Mouse (Mus musculus): ENCODE measurements around the gene Rnf135. TPM values are rescaled to one million over a fixed set of nuclear protein-coding genes. Genes with fewer than 3 reads are reported as not detected.
"Not testable (repeated sequence)": the region's sequence is repeated elsewhere in the genome, so short reads cannot be mapped to it uniquely, and the experiment has no call there.

Gene Rnf135
- 1 to 10 TPM; 1.7 to 3.5 TPM for total RNA-seq (2021)
- long read RNA-seq, experiment 1, partial matches to known transcripts = 1 of 5 reads
- long read RNA-seq, experiment 1, other reads (novel, unspliced or antisense) = 1 of 5 reads
- long read RNA-seq, experiment 2, transcript Rnf135-201 (5 exons, 1,984 nt) = major isoform, 6 of 10 reads
- long read RNA-seq, experiment 2, partial matches to known transcripts = 0 of 10 reads
- long read RNA-seq, experiment 2, other reads (novel, unspliced or antisense) = 4 of 10 reads

GRCm38 (mm10) chr11:80183705-80184255 lies at the start of gene Rnf135:
Gene Rnf135, plus strand, starts transcription at chr11:80183851.
- DNase-seq = peak; percentile 94

DNA sequence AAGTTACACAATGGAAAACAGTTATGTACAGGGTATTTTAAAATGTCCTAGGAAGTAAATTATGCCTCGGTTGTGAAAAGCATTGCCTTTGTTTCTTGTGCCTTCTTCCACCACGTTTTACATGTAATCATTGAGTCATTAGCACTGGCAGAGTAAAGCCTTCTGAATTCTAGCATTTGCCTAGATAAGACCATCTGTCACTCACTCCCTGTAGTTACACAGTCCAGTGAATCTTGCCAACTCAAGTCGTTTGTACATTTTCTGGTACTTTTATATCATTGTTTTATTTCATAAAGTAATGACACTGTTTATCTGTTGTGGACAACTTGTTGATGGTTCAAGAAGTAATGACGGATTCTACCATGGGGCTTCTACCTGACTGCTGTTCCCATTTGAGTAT lies 48.9 kb upstream of the Rnf135 start:
- no peak for DNase-seq

- no peak for DNase-seq
Observed at GRCm38 (mm10) chr11:80135954-80136683, 47.5 kb upstream of the Rnf135 start.

- DNase-seq = no peak
Observed at GRCm38 (mm10) chr11:80136786-80137185, 46.9 kb upstream of the Rnf135 start.

DNA sequence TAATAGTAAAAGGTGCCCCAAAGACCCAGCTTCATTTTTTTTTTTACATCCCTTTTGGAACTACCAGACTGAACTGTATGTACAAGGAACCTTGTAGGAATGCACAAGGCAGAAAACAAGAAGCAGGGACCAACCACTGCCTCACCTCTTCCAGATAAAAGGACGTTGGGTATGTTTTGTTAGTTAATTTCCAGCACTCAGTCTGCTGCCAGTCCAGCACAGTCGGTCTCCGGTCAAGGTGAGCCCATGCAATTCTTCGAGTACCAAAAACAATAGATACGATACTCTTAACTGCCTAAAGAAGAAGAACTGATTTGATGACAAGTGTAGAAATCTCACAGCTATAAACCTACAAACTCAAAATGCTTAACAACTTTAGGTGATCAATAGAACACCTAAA lies 45.9 kb upstream of the Rnf135 start:
- DNase-seq = no peak

DNA sequence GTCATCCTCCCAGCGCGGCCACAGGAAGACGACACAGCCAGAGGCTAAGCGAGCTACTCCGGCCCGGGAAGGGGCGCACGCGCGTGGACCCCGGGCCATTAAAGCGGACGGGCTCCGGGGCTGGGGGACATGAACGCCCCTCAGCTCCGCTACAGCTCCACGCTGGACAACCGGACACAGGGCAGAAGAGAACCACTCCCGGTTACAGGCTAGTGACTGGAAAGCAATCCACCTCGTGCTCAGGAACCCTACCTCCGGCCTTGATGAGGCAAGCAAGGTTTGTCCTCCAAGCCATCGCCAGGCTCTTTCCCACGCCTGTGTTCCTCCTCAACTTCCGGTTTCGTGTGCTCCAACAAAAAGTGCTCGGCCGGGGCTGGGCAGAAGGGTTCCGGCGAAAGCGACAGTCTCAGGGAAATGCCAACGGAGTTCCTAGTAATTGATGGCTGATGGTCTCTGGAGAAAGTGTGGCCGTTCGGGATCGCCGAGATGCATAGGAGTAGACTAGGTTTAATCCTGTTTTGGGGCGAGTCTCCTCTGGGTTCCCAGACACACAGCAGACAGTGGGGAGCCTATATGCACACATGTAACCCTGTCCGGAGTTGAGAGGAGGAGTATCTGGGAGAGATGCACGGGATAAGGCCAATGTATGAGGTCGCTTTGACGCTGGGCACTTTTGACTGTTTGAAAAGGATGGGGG lies 41.7 kb upstream of the Rnf135 start, which contains the start of gene Tefm:
Gene Tefm (minus strand): TSS at position 351 of the 697 bp plus-strand sequence.
- peak; percentile 77 for DNase-seq

DNA sequence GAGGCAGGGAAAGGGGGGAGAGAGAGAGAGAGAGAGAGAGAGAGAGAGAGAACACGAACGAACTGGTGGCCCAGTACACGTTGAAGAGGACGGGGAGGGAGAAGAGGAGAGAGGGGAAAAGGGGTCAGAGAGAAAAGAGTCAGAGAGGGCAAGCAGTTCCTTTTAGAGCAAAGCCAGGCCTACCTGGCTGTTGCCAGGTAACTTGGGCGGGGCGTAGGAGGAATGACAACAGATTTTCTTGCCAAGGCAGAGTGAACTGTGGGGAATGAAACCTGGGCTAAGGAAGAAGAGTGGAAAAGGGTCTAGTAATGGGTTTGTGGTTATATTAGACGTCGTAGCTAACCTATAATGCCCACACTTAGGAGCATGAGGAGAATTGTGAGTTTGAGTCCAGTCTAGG lies 40.8 kb upstream of the Rnf135 start:
- DNase-seq = no peak

DNA sequence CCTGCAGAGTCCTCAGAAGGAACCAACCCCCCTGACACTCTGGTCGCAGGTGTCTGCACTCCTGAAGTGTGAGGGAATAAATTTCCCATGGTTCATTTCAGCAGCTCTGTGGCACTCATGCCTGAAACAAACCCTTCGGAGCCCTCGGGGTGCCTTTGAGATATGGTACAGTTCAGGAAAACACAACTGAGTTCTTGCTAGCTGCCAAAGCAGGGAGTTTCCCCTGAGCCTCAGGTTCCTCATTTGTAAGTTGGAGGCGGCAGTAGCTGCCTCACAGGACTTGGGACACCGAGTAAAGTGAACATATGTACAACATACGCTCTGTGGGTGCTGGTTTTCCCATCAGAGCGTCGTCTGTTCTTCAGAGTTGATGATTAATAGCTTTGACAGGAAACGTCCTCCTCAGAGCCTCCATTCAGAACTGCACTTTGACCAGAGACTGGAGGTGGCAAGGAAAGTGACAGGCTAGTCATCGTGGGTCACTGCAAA lies 37.8 kb upstream of the Rnf135 start:
- DNase-seq = no peak

DNA sequence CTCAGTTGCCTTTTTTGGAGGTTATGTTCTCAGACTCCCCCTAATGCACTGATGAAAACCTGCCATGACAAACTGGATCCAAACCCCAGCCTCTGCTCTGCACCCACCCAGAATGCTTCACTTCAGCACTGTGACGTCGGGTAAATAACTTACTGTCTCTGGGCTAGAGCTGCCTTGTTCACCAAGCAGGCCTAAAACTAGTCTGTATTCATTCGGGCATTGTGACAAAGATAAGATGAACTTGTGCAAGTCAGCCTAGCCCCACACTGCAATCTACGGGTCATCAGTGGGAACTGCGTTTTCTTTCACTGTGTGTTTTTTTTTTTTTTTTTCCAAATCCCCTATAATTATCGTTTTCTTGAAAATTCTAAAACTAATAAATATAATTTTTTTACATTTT lies 35.9 kb upstream of the Rnf135 start:
- no peak for DNase-seq

GRCm38 (mm10) chr11:80148313-80148712 lies 35.3 kb upstream of the Rnf135 start:
- DNase-seq = peak; percentile 75

DNA sequence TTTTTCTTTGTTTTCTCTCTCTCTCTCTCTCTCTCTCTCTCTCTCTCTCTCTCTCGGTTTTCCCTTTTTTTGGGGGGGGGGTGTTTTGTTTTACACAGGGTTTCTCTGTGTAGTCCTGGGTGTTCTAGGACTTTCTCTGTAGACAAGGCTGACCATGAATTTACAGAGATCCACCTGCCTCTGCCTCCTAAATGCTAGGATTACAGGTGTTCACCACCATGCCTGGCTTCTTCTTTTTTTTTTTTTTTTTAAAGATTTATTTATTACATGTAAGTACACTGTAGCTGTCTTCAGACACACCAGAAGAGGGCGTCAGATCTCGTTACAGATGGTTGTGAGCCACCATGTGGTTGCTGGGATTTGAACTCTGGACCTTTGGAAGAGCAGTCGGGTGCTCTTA lies 34.7 kb upstream of the Rnf135 start:
- DNase-seq = not testable (repeated sequence)

GRCm38 (mm10) chr11:80149412-80150023 lies 34.1 kb upstream of the Rnf135 start:
- no peak for DNase-seq

GRCm38 (mm10) chr11:80150566-80150965 lies 33.1 kb upstream of the Rnf135 start:
- DNase-seq = no peak

DNA sequence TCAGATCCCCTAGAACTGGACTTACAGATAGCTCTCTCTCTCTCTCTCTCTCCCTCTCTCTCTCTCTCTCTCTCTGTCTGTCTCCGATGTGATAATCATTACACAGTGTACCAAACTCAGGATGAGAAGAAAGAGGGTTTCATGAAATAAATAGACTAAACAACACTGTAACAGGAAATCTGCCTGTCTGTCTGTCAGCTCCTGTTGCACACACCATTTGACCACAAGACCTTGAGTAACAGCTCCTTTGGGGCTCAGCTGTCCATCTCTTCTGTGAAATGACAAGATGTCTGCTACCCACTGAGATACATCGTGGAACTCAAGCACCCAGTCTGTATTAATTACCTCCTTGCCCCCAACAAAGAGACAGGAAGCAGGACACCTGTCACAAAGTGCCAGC lies 32.1 kb upstream of the Rnf135 start:
- no peak for DNase-seq

- DNase-seq = no peak
Observed at GRCm38 (mm10) chr11:80152376-80152775, 31.3 kb upstream of the Rnf135 start.

GRCm38 (mm10) chr11:80153857-80154495 lies 29.7 kb upstream of the Rnf135 start, which contains the start of gene Adap2:
Gene Adap2, plus strand, starts transcription at chr11:80154105.
- DNase-seq = peak; percentile 91

DNA sequence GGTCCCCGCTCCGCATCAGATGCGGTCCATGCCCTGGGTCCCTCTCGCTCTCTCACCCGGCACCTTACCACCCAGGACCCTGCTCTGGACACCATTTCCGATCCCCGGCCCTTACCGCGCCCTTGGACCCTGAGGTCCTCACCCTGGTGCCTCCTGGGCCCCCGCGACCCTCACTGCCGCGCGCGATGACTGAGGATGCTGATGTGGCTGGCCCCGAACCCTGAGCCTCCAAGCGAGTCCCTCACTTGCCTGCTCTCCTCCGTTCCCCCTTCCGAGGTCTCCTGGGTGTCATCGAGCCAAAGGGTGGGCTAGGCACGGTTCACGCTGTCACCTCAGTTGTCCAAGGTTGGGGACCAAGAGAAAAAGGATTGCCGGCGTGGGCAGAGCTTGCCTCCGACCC lies 29.1 kb upstream of the Rnf135 start:
- DNase-seq = no peak

DNA sequence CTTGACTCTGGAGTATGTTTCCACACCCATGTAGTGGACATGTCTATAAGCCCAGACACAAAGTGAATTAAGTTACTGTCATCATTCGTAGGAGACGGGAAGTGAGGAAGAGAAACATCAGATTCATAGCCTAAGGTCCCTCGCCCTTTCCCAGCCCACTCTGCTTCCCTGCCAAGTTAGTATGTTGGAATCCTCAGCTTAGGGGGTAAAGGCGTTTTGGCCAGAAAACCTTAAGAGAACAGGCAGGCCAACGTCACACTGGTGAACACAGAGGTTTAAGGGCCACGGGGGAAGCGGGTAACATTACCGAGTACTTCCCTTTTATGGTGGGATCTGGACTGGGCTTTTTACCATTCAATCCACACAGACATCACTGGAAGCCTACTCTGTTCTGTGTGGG lies 28.1 kb upstream of the Rnf135 start:
- no peak for DNase-seq

- DNase-seq = no peak
Observed at GRCm38 (mm10) chr11:80155961-80156360, 27.7 kb upstream of the Rnf135 start.

- no peak for DNase-seq
Observed at GRCm38 (mm10) chr11:80156841-80157240, 26.8 kb upstream of the Rnf135 start.

- no peak for DNase-seq
Observed at GRCm38 (mm10) chr11:80159018-80159417, 24.6 kb upstream of the Rnf135 start.

- DNase-seq = no peak
Observed at GRCm38 (mm10) chr11:80161041-80161440, 22.6 kb upstream of the Rnf135 start.

All from gastrocnemius, postnatal 25 days (tissue).